Mouse (Mus musculus) MEL (cell line): ENCODE data around the gene Ehbp1. TPM values are rescaled to one million over a fixed set of nuclear protein-coding genes. Genes with fewer than 3 reads are reported as not detected.

Source experiments
- DNase-seq: peaks from one replicate; pipeline ENCODE4 v3.0.0; 2011; ENCODE audit warnings: low read depth, low spot score
- H3K27ac ChIP-seq: 2 replicates; pipeline ENCODE4 v1.5.1; 2012; ENCODE audit warnings: low read depth, mild to moderate bottlenecking, control low read depth, low read length, moderate library complexity; ENCODE audit not compliant: control insufficient read depth
- H3K27me3 ChIP-seq, 2 experiments: fragments of 150-350 bp in 1 of 2; sonication (generic) in 1 of 2; 2 replicates each; pipeline ENCODE4 v1.6.1; 2012; ENCODE audit warnings: low read length in 2 of 2, mild to moderate bottlenecking in 2 of 2, improper control_type of control experiment in 1 of 2, moderate library complexity in 1 of 2; ENCODE audit not compliant: insufficient read depth in 2 of 2, control insufficient read depth in 1 of 2
- H3K36me3 ChIP-seq, 2 experiments: 2 replicates each; pipeline ENCODE4 v1.6.1; 2012 to 2014; ENCODE audit warnings: low read length in 2 of 2, improper control_type of control experiment in 1 of 2, inconsistent platforms in 1 of 2, mild to moderate bottlenecking in 1 of 2; ENCODE audit not compliant: insufficient read depth in 2 of 2, control insufficient read depth in 1 of 2
- H3K4me1 ChIP-seq, 2 experiments: fragments of 150-350 bp in 1 of 2; sonication (generic) in 1 of 2; 2 replicates each; pipeline ENCODE4 v1.6.1; 2012; ENCODE audit warnings: low read length in 2 of 2, improper control_type of control experiment in 1 of 2, mild to moderate bottlenecking in 1 of 2; ENCODE audit not compliant: insufficient read depth in 2 of 2, control insufficient read depth in 1 of 2
- H3K4me3 ChIP-seq, 2 experiments: fragments of 150-350 bp in 1 of 2; sonication (generic) in 1 of 2; 2 replicates each; pipeline ENCODE4 v1.5.1; 2012; ENCODE audit warnings: low read depth in 2 of 2, low read length in 2 of 2, mild to moderate bottlenecking in 2 of 2, moderate library complexity in 2 of 2, control low read depth in 1 of 2, improper control_type of control experiment in 1 of 2; ENCODE audit not compliant: control insufficient read depth in 1 of 2, insufficient read depth in 1 of 2
- H3K79me2 ChIP-seq: 2 replicates; pipeline ENCODE4 v1.6.1; 2012; ENCODE audit warnings: mild to moderate bottlenecking, low read length, moderate library complexity; ENCODE audit not compliant: control insufficient read depth, poor library complexity, insufficient read depth
- H3K9ac ChIP-seq: 2 replicates; pipeline ENCODE4 v1.6.1; 2012; ENCODE audit warnings: low read depth, mild to moderate bottlenecking, control low read depth, low read length, moderate library complexity; ENCODE audit not compliant: control insufficient read depth, poor library complexity, severe bottlenecking
- H3K9me3 ChIP-seq: fragments of 150-350 bp; sonication (generic); replicated peaks from 2 replicates; pipeline ENCODE4 v1.6.1; 2012; ENCODE audit warnings: mild to moderate bottlenecking, low read length, improper control_type of control experiment, moderate library complexity; ENCODE audit not compliant: insufficient read depth
- BHLHE40 ChIP-seq: IDR thresholded peaks from 2 replicates; pipeline ENCODE4 v1.6.1; 2012; ENCODE audit warnings: low read depth, mild to moderate bottlenecking, inconsistent platforms, low read length, improper control_type of control experiment, borderline replicate concordance
- CHD2 ChIP-seq: IDR thresholded peaks from 2 replicates; pipeline ENCODE4 v1.6.1; 2011; ENCODE audit warnings: low read length, improper control_type of control experiment
- CTCF ChIP-seq, 3 experiments: IDR thresholded peaks in 2 of 3; conservative IDR thresholded peaks in 1 of 3; 2 replicates each; pipeline ENCODE4 v1.5.1; 2011 to 2012; ENCODE audit warnings: low read length in 3 of 3, low read depth in 2 of 3, mild to moderate bottlenecking in 2 of 3, improper control_type of control experiment in 1 of 3, inconsistent platforms in 1 of 3, mixed read lengths in 1 of 3, moderate library complexity in 1 of 3; ENCODE audit not compliant: control insufficient read depth in 1 of 3, insufficient read depth in 1 of 3, poor library complexity in 1 of 3, severe bottlenecking in 1 of 3
- EP300 ChIP-seq, 2 experiments: IDR thresholded peaks; 2 replicates each; pipeline ENCODE4 v1.6.1; 2011; ENCODE audit warnings: improper control_type of control experiment in 2 of 2, low read length in 2 of 2, low read depth in 1 of 2, mild to moderate bottlenecking in 1 of 2
- GABPA ChIP-seq: IDR thresholded peaks from 2 replicates; pipeline ENCODE4 v1.6.1; 2012; ENCODE audit warnings: low read depth, mild to moderate bottlenecking, inconsistent platforms, low read length, improper control_type of control experiment, moderate library complexity
- GATA1 ChIP-seq: IDR thresholded peaks from 2 replicates; pipeline ENCODE4 v1.6.1; 2011; ENCODE audit warnings: low read depth, low read length, improper control_type of control experiment
- JUND ChIP-seq: IDR thresholded peaks from 2 replicates; pipeline ENCODE4 v1.6.1; 2011; ENCODE audit warnings: low read depth, mild to moderate bottlenecking, improper control_type of control experiment, low read length
- MAFK ChIP-seq: IDR thresholded peaks from 2 replicates; pipeline ENCODE4 v1.6.1; 2011; ENCODE audit warnings: low read depth, mild to moderate bottlenecking, low read length, improper control_type of control experiment, borderline replicate concordance
- MAX ChIP-seq: IDR thresholded peaks from 2 replicates; pipeline ENCODE4 v1.6.1; 2011; ENCODE audit warnings: low read length, improper control_type of control experiment
- MAZ ChIP-seq: IDR thresholded peaks from 2 replicates; pipeline ENCODE4 v1.6.1; 2012; ENCODE audit warnings: low read depth, mild to moderate bottlenecking, inconsistent platforms, low read length, improper control_type of control experiment
- MYB ChIP-seq: IDR thresholded peaks from 2 replicates; pipeline ENCODE4 v1.6.1; 2011; ENCODE audit warnings: mild to moderate bottlenecking, low read depth, low read length, improper control_type of control experiment
- MYC ChIP-seq: IDR thresholded peaks from 2 replicates; pipeline ENCODE4 v1.6.1; 2011; ENCODE audit warnings: low read depth, mild to moderate bottlenecking, low read length, improper control_type of control experiment, moderate library complexity
- NRF1 ChIP-seq: IDR thresholded peaks from 2 replicates; pipeline ENCODE4 v1.6.1; 2014; ENCODE audit warnings: low read depth, mild to moderate bottlenecking, inconsistent platforms, low read length, improper control_type of control experiment, moderate library complexity; ENCODE audit not compliant: poor library complexity, insufficient read depth, severe bottlenecking
- POLR2A ChIP-seq, 2 experiments: IDR thresholded peaks; 2 replicates each; pipeline ENCODE4 v1.6.1; 2011 to 2012; ENCODE audit warnings: low read length in 2 of 2, mild to moderate bottlenecking in 2 of 2, control low read depth in 1 of 2, improper control_type of control experiment in 1 of 2, low read depth in 1 of 2, moderate library complexity in 1 of 2; ENCODE audit not compliant: control insufficient read depth in 1 of 2, insufficient read depth in 1 of 2, poor library complexity in 1 of 2
- RAD21 ChIP-seq: IDR thresholded peaks from 2 replicates; pipeline ENCODE4 v1.6.1; 2011; ENCODE audit warnings: mild to moderate bottlenecking, low read depth, low read length, improper control_type of control experiment
- RCOR1 ChIP-seq: IDR thresholded peaks from 2 replicates; pipeline ENCODE4 v1.6.1; 2012; ENCODE audit warnings: low read depth, mild to moderate bottlenecking, inconsistent platforms, low read length, improper control_type of control experiment
- SIN3A ChIP-seq: IDR thresholded peaks from 2 replicates; pipeline ENCODE4 v1.6.1; 2012; ENCODE audit warnings: low read length, improper control_type of control experiment, inconsistent platforms
- SMC3 ChIP-seq: IDR thresholded peaks from 2 replicates; pipeline ENCODE4 v1.6.1; 2011; ENCODE audit warnings: low read depth, low read length, improper control_type of control experiment
- TAL1 ChIP-seq: IDR thresholded peaks from 2 replicates; pipeline ENCODE4 v1.6.1; 2012; ENCODE audit warnings: mild to moderate bottlenecking, inconsistent platforms, low read length, moderate library complexity, mixed read lengths
- TBP ChIP-seq: IDR thresholded peaks from 2 replicates; pipeline ENCODE4 v1.8.0; 2011; ENCODE audit warnings: low read depth, low read length, improper control_type of control experiment
- UBTF ChIP-seq: IDR thresholded peaks from 2 replicates; pipeline ENCODE4 v1.6.1; 2012; ENCODE audit warnings: low read depth, mild to moderate bottlenecking, inconsistent platforms, low read length, improper control_type of control experiment, moderate library complexity, borderline replicate concordance; ENCODE audit not compliant: insufficient read depth
- USF1 ChIP-seq: IDR thresholded peaks from 2 replicates; pipeline ENCODE4 v1.6.1; 2014; ENCODE audit warnings: low read depth, mild to moderate bottlenecking, inconsistent platforms, low read length, improper control_type of control experiment, moderate library complexity
- USF2 ChIP-seq, 2 experiments: IDR thresholded peaks; 2 replicates each; pipeline ENCODE4 v1.6.1; 2011 to 2012; ENCODE audit warnings: improper control_type of control experiment in 2 of 2, low read length in 2 of 2, borderline replicate concordance in 1 of 2, inconsistent platforms in 1 of 2, low read depth in 1 of 2, mild to moderate bottlenecking in 1 of 2; ENCODE audit not compliant: insufficient read depth in 1 of 2
- ZC3H11A ChIP-seq: IDR thresholded peaks from 2 replicates; pipeline ENCODE4 v1.6.1; 2012; ENCODE audit warnings: low read depth, mild to moderate bottlenecking, inconsistent platforms, low read length, improper control_type of control experiment
- ZMIZ1 ChIP-seq: IDR thresholded peaks from 2 replicates; pipeline ENCODE4 v1.6.1; 2012; ENCODE audit warnings: low read depth, mild to moderate bottlenecking, inconsistent platforms, low read length, improper control_type of control experiment, moderate library complexity
- polyA plus RNA-seq, 2 experiments: library from polyadenylated mRNA; stranded (reverse) in 1 of 2; unstranded in 1 of 2; fragments of >175 nt in 1 of 2; fragments of >200 nt in 1 of 2; gene quantifications; 2 replicates each; pipeline versions ENCODE4 v1.2.1 to v1.2.4; 2012; ENCODE audit warnings: low replicate concordance in 2 of 2, low read depth in 1 of 2; ENCODE audit not compliant: insufficient read length in 2 of 2, insufficient read depth in 1 of 2, missing spikeins in 1 of 2
- total RNA-seq: library from RNA; depleted of rRNA; stranded (reverse); fragments of 300-350 nt; gene quantifications from 2 replicates; pipeline ENCODE4 v1.2.3, GENCODE M21; 2012

Gene Ehbp1
- total and polyA plus RNA-seq, 3 experiments: 3.6 to 3.7 TPM; not detected in 1

- no peaks in the 10 kb centered on the region for H3K27me3 ChIP-seq
- H3K27ac ChIP-seq: no peak overlapping the region
- DNase-seq: no peak
- H3K36me3 ChIP-seq: no peaks in the 10 kb centered on the region
- no peaks in the 10 kb centered on the region for H3K9me3 ChIP-seq
- TF ChIP-seq USF2 (IDR thresholded peaks at IDR 0.05; ENCODE audit: borderline replicate concordance in 1 of 2, insufficient read depth in 1 of 2, low read depth in 1 of 2, low read length in 2 of 2) (no peak), JUND (no peak), EP300 (IDR thresholded peaks at IDR 0.05; ENCODE audit: low read depth in 1 of 2, low read length in 2 of 2) (no peak), MAX (no peak), GABPA (no peak), MYC (no peak), RCOR1 (no peak), SIN3A (no peak), MAZ (no peak), SMC3 (no peak), BHLHE40 (no peak), USF1 (no peak), GATA1 (no peak), ZC3H11A (no peak), TBP (no peak), RAD21 (no peak)
- no peaks in the 10 kb centered on the region for H3K79me2 ChIP-seq
- H3K4me3 ChIP-seq: no peak overlapping the region
- no peak overlapping the region for H3K9ac ChIP-seq
- no peaks in the 10 kb centered on the region for H3K4me1 ChIP-seq
Observed at GRCm38 (mm10) chr11:21995534-21996324, 346.4 kb downstream of the Ehbp1 start.

DNA sequence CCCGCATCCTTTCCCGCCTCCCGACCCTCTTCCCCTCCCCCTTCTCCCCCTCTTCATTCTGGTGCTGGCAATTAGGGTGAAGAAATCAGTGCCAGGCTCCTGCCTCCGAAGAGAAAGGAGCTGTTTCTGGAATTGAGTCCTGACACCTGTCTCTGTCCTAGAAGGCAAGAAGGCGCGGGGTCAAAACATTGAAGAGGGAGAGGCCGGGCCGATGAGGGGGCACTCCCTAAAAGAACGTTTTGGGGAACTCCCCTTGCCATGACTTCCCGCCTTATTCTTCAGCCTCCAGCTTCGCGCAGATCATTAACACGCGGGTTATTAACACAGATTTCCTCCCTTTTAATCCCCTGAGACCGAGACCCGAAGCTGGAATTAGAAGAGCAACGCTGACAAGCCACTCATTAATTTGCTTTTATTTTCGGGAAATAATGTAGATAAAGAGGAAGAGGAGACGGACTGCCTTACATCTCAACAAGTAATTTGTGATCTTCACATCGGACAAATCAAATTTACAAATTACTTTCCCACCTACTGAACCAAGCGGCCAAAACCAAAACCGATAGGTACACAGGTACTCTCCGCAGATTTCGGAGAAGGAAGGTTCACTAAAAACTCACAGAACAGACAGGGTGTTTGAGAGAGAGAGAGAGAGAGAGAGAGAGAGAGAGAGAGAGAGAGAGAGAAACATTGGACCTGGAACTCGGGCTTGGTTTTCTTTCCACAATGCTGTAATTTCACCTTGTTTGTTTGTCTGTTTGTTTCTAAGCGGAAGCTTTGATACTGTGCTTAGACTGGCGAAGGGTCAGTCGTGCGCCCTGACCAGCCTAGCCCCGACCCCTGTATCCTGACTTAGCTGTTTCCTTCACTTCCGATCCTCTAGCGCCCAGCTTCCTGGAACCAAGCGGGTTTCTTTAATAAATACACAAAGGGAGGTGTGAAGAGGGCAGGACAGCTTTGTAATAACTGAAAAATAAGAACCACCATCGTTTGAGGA, 347.4 kb downstream of the Ehbp1 start:
- Histone ChIP-seq H3K4me3 (no peak overlapping the region), H3K27me3 (no peaks in the 10 kb centered on the region; a peak in 1 of 4 replicates), H3K9me3 (no peaks in the 10 kb centered on the region), H3K4me1 (no peaks in the 10 kb centered on the region), H3K36me3 (no peaks in the 10 kb centered on the region), H3K27ac (no peak overlapping the region), H3K9ac (no peak overlapping the region), H3K79me2 (no peaks in the 10 kb centered on the region)
- DNase-seq: no peak
- TF ChIP-seq UBTF (no peak), CTCF (IDR thresholded peaks at IDR 0.05 in 2 of 3, conservative IDR thresholded peaks at IDR 0.05 in 1 of 3; ENCODE audit: control insufficient read depth in 1 of 3, insufficient read depth in 1 of 3, low read depth in 2 of 3, low read length in 3 of 3, poor library complexity in 1 of 3, severe bottlenecking in 1 of 3) (no peak), USF1 (no peak), MAX (no peak), GATA1 (no peak), MYB (no peak), NRF1 (no peak), MAFK (no peak), ZMIZ1 (no peak), EP300 (IDR thresholded peaks at IDR 0.05; ENCODE audit: low read depth in 1 of 2, low read length in 2 of 2) (no peak), SMC3 (no peak), RAD21 (no peak), CHD2 (no peak), USF2 (IDR thresholded peaks at IDR 0.05; ENCODE audit: borderline replicate concordance in 1 of 2, insufficient read depth in 1 of 2, low read depth in 1 of 2, low read length in 2 of 2) (no peak), TAL1 (no peak), POLR2A (IDR thresholded peaks at IDR 0.05; ENCODE audit: control insufficient read depth in 1 of 2, insufficient read depth in 1 of 2, low read depth in 1 of 2, low read length in 2 of 2, poor library complexity in 1 of 2) (no peak), BHLHE40 (no peak)
